Mouse (Mus musculus) hindbrain, postnatal 0 days (tissue): ENCODE measurements around the gene Brwd1. TPM values are rescaled to one million over a fixed set of nuclear protein-coding genes. Genes with fewer than 3 reads are reported as not detected.
"Not testable (repeated sequence)": the region's sequence is repeated elsewhere in the genome, so short reads cannot be mapped to it uniquely, and the experiment has no call there.

Source experiments
- ATAC-seq: fragments of 200-750 bp; cut with Nextera tagmentation; 2 replicates; pipeline ENCODE4 v1.8.0; 2017; ENCODE audit warnings: mild to moderate bottlenecking, moderate TSS enrichment, moderate library complexity
- DNase-seq: peaks from one replicate; pipeline ENCODE4 v3.0.0-alpha.2; 2015; ENCODE audit warnings: low spot score
- H3K27ac ChIP-seq: fragments of 300-500 bp; sonication (generic); 2 replicates; pipeline ENCODE4 v1.5.1; 2014; ENCODE audit warnings: mild to moderate bottlenecking
- H3K27me3 ChIP-seq: fragments of 300-500 bp; sonication (generic); 2 replicates; pipeline ENCODE4 v1.6.1; 2014; ENCODE audit warnings: low read length, mixed read lengths; ENCODE audit not compliant: insufficient read depth
- H3K36me3 ChIP-seq: fragments of 300-500 bp; sonication (generic); 2 replicates; pipeline ENCODE4 v1.6.1; 2014; ENCODE audit warnings: low read length, mixed read lengths; ENCODE audit not compliant: insufficient read depth
- H3K4me1 ChIP-seq: fragments of 300-500 bp; sonication (generic); 2 replicates; pipeline ENCODE4 v1.6.1; 2014; ENCODE audit warnings: antibody characterized with exemption, low read length, mixed read lengths; ENCODE audit not compliant: insufficient read depth
- H3K4me2 ChIP-seq: fragments of 300-500 bp; sonication (generic); 2 replicates; pipeline ENCODE4 v1.6.1; 2014; ENCODE audit warnings: low read depth, mild to moderate bottlenecking, low read length, moderate library complexity, mixed read lengths
- H3K4me3 ChIP-seq: fragments of 300-500 bp; sonication (generic); 2 replicates; pipeline ENCODE4 v1.5.1; 2014; ENCODE audit warnings: low read length
- H3K9ac ChIP-seq: fragments of 300-500 bp; sonication (generic); replicated peaks from 2 replicates; pipeline ENCODE4 v1.6.1; 2014; ENCODE audit warnings: mild to moderate bottlenecking, low read length, moderate library complexity, mixed read lengths
- H3K9me3 ChIP-seq: fragments of 300-500 bp; sonication (generic); 2 replicates; pipeline ENCODE4 v1.6.1; 2016; ENCODE audit warnings: low read length, mixed read lengths
- CTCF ChIP-seq: IDR thresholded peaks from 2 replicates; pipeline ENCODE4 v1.5.1; 2016; ENCODE audit warnings: antibody characterized with exemption, control low read depth, low read depth
- WGBS: fragments of 180-500 bp; shearing (Covaris S2); extraction: QIAGEN DNeasy Blood & Tissue Kit; methylation state at CpG from one replicate; pipeline ENCODE4 v1.1.7; 2014; 5-methylcytosine and 5-hydroxymethylcytosine counted together
- polyA plus RNA-seq: library from polyadenylated mRNA; unstranded; fragments of >200 nt; fragmentation: Nextera tagmentation; extraction: Ambion mirVana; gene quantifications from 2 replicates; pipeline ENCODE4 v1.2.1, GENCODE M21; 2015
- total RNA-seq: library from RNA; depleted of rRNA; stranded (reverse); fragments of >200 nt; gene quantifications from 2 replicates; pipeline ENCODE4 v1.2.3, GENCODE M21; 2014

The Brwd1 gene
- total and polyA plus RNA-seq, 2 experiments from 2014 or later: 130 to 144 TPM

- no peaks in the 10 kb centered on the region for H3K36me3 ChIP-seq
- no peak overlapping the region for H3K4me2 ChIP-seq
- ATAC-seq (no peak), DNase-seq (peak; percentile 82)
- H3K27me3 ChIP-seq: no peaks in the 10 kb centered on the region
- no peak overlapping the region for H3K4me3 ChIP-seq
- peak; percentile 74 for TF ChIP-seq CTCF
- H3K27ac ChIP-seq: no peak overlapping the region
- no peaks in the 10 kb centered on the region for H3K9me3 ChIP-seq
- no peaks in the 10 kb centered on the region for H3K4me1 ChIP-seq
- no peak overlapping the region for H3K9ac ChIP-seq
- WGBS: 50% methylated on average over 11 of the region's 11 CpGs
Measured at GRCm38 (mm10) chr16:95964427-95965023, 117.8 kb downstream of the Brwd1 start.

GRCm38 (mm10) chr16:95961484-95961883 lies 120.8 kb downstream of the Brwd1 start:
- not testable (repeated sequence) for H3K9ac ChIP-seq, H3K4me1 ChIP-seq, DNase-seq, H3K36me3 ChIP-seq, H3K4me2 ChIP-seq, ATAC-seq, H3K27me3 ChIP-seq, H3K4me3 ChIP-seq, H3K27ac ChIP-seq, H3K9me3 ChIP-seq
- 68% methylated on average over 1 of the region's 1 CpGs for WGBS

DNA sequence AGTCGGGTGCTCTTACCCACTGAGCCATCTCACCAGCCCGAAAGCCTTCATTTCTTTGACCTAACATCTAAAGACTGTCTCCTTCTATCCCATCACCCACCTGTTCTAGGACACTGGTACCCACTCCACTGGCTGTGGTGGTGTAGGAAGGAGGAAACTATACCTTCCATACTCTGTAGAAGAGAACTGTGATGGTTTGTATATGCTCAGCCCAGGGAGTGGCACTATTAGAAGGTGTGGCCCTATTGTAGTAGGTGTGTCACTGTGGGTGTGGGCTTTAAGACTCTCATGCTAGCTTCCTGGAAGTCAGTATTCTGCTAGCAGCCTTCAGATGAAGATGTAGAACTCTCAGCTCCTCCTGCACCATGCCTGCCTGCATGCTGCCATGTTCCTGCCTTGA lies 121.6 kb downstream of the Brwd1 start:
- not testable (repeated sequence) for H3K36me3 ChIP-seq, H3K4me3 ChIP-seq, H3K4me1 ChIP-seq, H3K9ac ChIP-seq, H3K4me2 ChIP-seq, H3K27me3 ChIP-seq, DNase-seq, H3K9me3 ChIP-seq, H3K27ac ChIP-seq, ATAC-seq
- 92% methylated on average over 2 of the region's 2 CpGs for WGBS

- TF ChIP-seq CTCF: no peak
- no peak for ATAC-seq
- Histone ChIP-seq H3K27ac (no peak overlapping the region), H3K4me2 (no peak overlapping the region), H3K27me3 (no peaks in the 10 kb centered on the region), H3K9me3 (no peaks in the 10 kb centered on the region), H3K4me3 (no peak overlapping the region), H3K9ac (no peak overlapping the region), H3K36me3 (no peaks in the 10 kb centered on the region), H3K4me1 (no peaks in the 10 kb centered on the region)
- DNase-seq: no peak
- 87% methylated on average over 8 of the region's 8 CpGs for WGBS
Measured at GRCm38 (mm10) chr16:95958080-95958479, 124.2 kb downstream of the Brwd1 start.

- Histone ChIP-seq H3K9ac (no peak overlapping the region), H3K4me3 (no peak overlapping the region), H3K27me3 (no peaks in the 10 kb centered on the region), H3K4me2 (no peak overlapping the region), H3K9me3 (no peaks in the 10 kb centered on the region), H3K27ac (no peak overlapping the region), H3K4me1 (no peaks in the 10 kb centered on the region), H3K36me3 (no peaks in the 10 kb centered on the region)
- ATAC-seq (no peak), DNase-seq (peak; percentile 41)
- WGBS: 61% methylated on average over 5 of the region's 5 CpGs
- peak; percentile 65 for TF ChIP-seq CTCF
Measured at GRCm38 (mm10) chr16:95956618-95957017, 125.7 kb downstream of the Brwd1 start.

GRCm38 (mm10) chr16:95955716-95956346 lies 126.5 kb downstream of the Brwd1 start:
- H3K9me3 ChIP-seq: no peaks in the 10 kb centered on the region
- no peak overlapping the region for H3K27ac ChIP-seq
- no peaks in the 10 kb centered on the region for H3K36me3 ChIP-seq
- no peak overlapping the region for H3K4me2 ChIP-seq
- DNase-seq (no peak), ATAC-seq (no peak)
- no peak overlapping the region for H3K9ac ChIP-seq
- no peak overlapping the region for H3K4me3 ChIP-seq
- 86% methylated on average over 5 of the region's 5 CpGs for WGBS
- no peak for TF ChIP-seq CTCF
- H3K4me1 ChIP-seq: no peaks in the 10 kb centered on the region
- no peaks in the 10 kb centered on the region for H3K27me3 ChIP-seq

- Histone ChIP-seq H3K36me3 (no peaks in the 10 kb centered on the region), H3K4me3 (no peak overlapping the region), H3K27me3 (no peaks in the 10 kb centered on the region), H3K9me3 (no peaks in the 10 kb centered on the region), H3K9ac (no peak overlapping the region), H3K4me2 (no peak overlapping the region), H3K27ac (no peak overlapping the region), H3K4me1 (no peaks in the 10 kb centered on the region)
- no peak for TF ChIP-seq CTCF
- DNase-seq (no peak), ATAC-seq (no peak)
- WGBS: 87% methylated on average over 3 of the region's 3 CpGs
Measured at GRCm38 (mm10) chr16:95954341-95954740, 128.0 kb downstream of the Brwd1 start.
